Mouse (Mus musculus) heart, embryonic 11.5 days (tissue): ENCODE measurements around the gene Bahcc1. TPM values are rescaled to one million over a fixed set of nuclear protein-coding genes. Genes with fewer than 3 reads are reported as not detected.

Experiments used
- ATAC-seq: fragments of 200-750 bp; cut with Nextera tagmentation; replicated peaks from 2 replicates; pipeline ENCODE4 v1.8.0; 2017; ENCODE audit warnings: moderate library complexity; ENCODE audit not compliant: insufficient number of reproducible peaks, low FRiP score, low TSS enrichment
- H3K27ac ChIP-seq: fragments of 300-500 bp; sonication (generic); 2 replicates; pipeline ENCODE4 v1.5.1; 2014; ENCODE audit warnings: mild to moderate bottlenecking, low read depth, low read length
- H3K27me3 ChIP-seq: fragments of 300-500 bp; sonication (generic); 2 replicates; pipeline ENCODE4 v1.6.1; 2014; ENCODE audit warnings: mild to moderate bottlenecking, low read length, mixed read lengths; ENCODE audit not compliant: control insufficient read depth, insufficient read depth
- H3K36me3 ChIP-seq: fragments of 300-500 bp; sonication (generic); 2 replicates; pipeline ENCODE4 v1.6.1; 2014; ENCODE audit warnings: mild to moderate bottlenecking, low read length, moderate library complexity, mixed read lengths; ENCODE audit not compliant: control insufficient read depth, insufficient read depth
- H3K4me1 ChIP-seq: fragments of 300-500 bp; sonication (generic); 2 replicates; pipeline ENCODE4 v1.6.1; 2014; ENCODE audit warnings: low read length; ENCODE audit not compliant: control insufficient read depth, insufficient read depth
- H3K4me2 ChIP-seq: fragments of 300-500 bp; sonication (generic); 2 replicates; pipeline ENCODE4 v1.6.1; 2014; ENCODE audit warnings: mild to moderate bottlenecking, moderate library complexity
- H3K4me3 ChIP-seq: fragments of 300-500 bp; sonication (generic); 2 replicates; pipeline ENCODE4 v1.5.1; 2014; ENCODE audit warnings: low read depth, low read length
- H3K9ac ChIP-seq: fragments of 300-500 bp; sonication (generic); 2 replicates; pipeline ENCODE4 v1.6.1; 2014; ENCODE audit warnings: mild to moderate bottlenecking, low read depth, low read length, moderate library complexity
- H3K9me3 ChIP-seq: fragments of 300-500 bp; sonication (generic); replicated peaks from 2 replicates; pipeline ENCODE4 v1.6.1; 2016; ENCODE audit warnings: low read length; ENCODE audit not compliant: control insufficient read depth
- WGBS: fragments of 180-500 bp; shearing (Covaris S2); extraction: QIAGEN DNeasy Blood & Tissue Kit; methylation state at CpG from one replicate; pipeline ENCODE4 v1.1.7; 2014; ENCODE audit not compliant: insufficient replicate concordance; 5-methylcytosine and 5-hydroxymethylcytosine counted together
- polyA plus RNA-seq: library from polyadenylated mRNA; unstranded; fragments of >200 nt; fragmentation: Nextera tagmentation; extraction: Ambion mirVana; gene quantifications from 2 replicates; pipeline ENCODE4 v1.2.1, GENCODE M21; 2014

The Bahcc1 gene
- polyA plus RNA-seq, 1 experiment from 2014 or later = 9.1 TPM

- 77% methylated on average over 17 of the region's 17 CpGs for WGBS
- Histone ChIP-seq H3K27me3 (no peaks in the 10 kb centered on the region), H3K36me3 (no peaks in the 10 kb centered on the region), H3K9me3 (peaks cover 4% of the 10 kb centered on the region; the same call in 1 of the 2 replicates), H3K4me2 (peak overlapping the region; percentile 19), H3K4me3 (no peak overlapping the region), H3K4me1 (peaks cover 62% of the 10 kb centered on the region), H3K27ac (peak overlapping the region; percentile 79), H3K9ac (no peak overlapping the region)
- no peak for ATAC-seq
Observed at GRCm38 (mm10) chr11:120218176-120218856, 14.4 kb upstream of the Bahcc1 start.

GRCm38 (mm10) chr11:120218946-120219345, 13.8 kb upstream of the Bahcc1 start:
- no peak overlapping the region for H3K4me3 ChIP-seq

GRCm38 (mm10) chr11:120219916-120220522, 12.7 kb upstream of the Bahcc1 start:
- peak overlapping the region; percentile 79 for H3K27ac ChIP-seq
- no peaks in the 10 kb centered on the region for H3K9me3 ChIP-seq
- WGBS = 38% methylated on average over 9 of the region's 9 CpGs
- peaks cover 79% of the 10 kb centered on the region for H3K4me1 ChIP-seq
- no peaks in the 10 kb centered on the region for H3K36me3 ChIP-seq
- ATAC-seq = no peak
- H3K4me3 ChIP-seq = no peak overlapping the region
- H3K27me3 ChIP-seq = no peaks in the 10 kb centered on the region
- peak overlapping the region; percentile 46; the same call in 1 of the 2 replicates for H3K9ac ChIP-seq
- H3K4me2 ChIP-seq = peak overlapping the region; percentile 16; the same call in 1 of the 2 replicates

More at GRCm38 (mm10) chr11:120218946-120219345, 13.8 kb upstream of the Bahcc1 start:
- 40% methylated on average over 6 of the region's 6 CpGs for WGBS
- Histone ChIP-seq H3K27ac (peak overlapping the region; percentile 79), H3K9ac (0 out of 2 replicates have a peak overlapping the region, but pooled peaks have one; percentile 34), H3K36me3 (no peaks in the 10 kb centered on the region), H3K4me2 (peak overlapping the region; percentile 19), H3K9me3 (peaks cover under 1% of the 10 kb centered on the region; the same call in 1 of the 2 replicates), H3K27me3 (no peaks in the 10 kb centered on the region), H3K4me1 (peaks cover 68% of the 10 kb centered on the region)
- ATAC-seq = no peak

GRCm38 (mm10) chr11:120220963-120221827, 11.6 kb upstream of the Bahcc1 start:
- Histone ChIP-seq H3K36me3 (no peaks in the 10 kb centered on the region), H3K4me1 (peaks cover 80% of the 10 kb centered on the region), H3K4me2 (peak overlapping the region; percentile 29; the same call in 1 of the 2 replicates), H3K9me3 (no peaks in the 10 kb centered on the region), H3K27me3 (no peaks in the 10 kb centered on the region), H3K4me3 (no peak overlapping the region), H3K27ac (peak overlapping the region; percentile 79; the same call in 1 of the 2 replicates), H3K9ac (0 out of 2 replicates have a peak overlapping the region, but pooled peaks have one; percentile 46)
- no peak for ATAC-seq
- 43% methylated on average over 12 of the region's 12 CpGs for WGBS

- ATAC-seq = no peak
- Histone ChIP-seq H3K4me3 (no peak overlapping the region), H3K4me1 (peaks cover 80% of the 10 kb centered on the region), H3K4me2 (no peak overlapping the region), H3K36me3 (no peaks in the 10 kb centered on the region), H3K27ac (no peak overlapping the region; the same call in 1 of the 2 replicates), H3K9ac (no peak overlapping the region), H3K27me3 (no peaks in the 10 kb centered on the region), H3K9me3 (no peaks in the 10 kb centered on the region)
- WGBS = 72% methylated on average over 6 of the region's 6 CpGs
Observed at GRCm38 (mm10) chr11:120222425-120223104, 10.2 kb upstream of the Bahcc1 start.

DNA sequence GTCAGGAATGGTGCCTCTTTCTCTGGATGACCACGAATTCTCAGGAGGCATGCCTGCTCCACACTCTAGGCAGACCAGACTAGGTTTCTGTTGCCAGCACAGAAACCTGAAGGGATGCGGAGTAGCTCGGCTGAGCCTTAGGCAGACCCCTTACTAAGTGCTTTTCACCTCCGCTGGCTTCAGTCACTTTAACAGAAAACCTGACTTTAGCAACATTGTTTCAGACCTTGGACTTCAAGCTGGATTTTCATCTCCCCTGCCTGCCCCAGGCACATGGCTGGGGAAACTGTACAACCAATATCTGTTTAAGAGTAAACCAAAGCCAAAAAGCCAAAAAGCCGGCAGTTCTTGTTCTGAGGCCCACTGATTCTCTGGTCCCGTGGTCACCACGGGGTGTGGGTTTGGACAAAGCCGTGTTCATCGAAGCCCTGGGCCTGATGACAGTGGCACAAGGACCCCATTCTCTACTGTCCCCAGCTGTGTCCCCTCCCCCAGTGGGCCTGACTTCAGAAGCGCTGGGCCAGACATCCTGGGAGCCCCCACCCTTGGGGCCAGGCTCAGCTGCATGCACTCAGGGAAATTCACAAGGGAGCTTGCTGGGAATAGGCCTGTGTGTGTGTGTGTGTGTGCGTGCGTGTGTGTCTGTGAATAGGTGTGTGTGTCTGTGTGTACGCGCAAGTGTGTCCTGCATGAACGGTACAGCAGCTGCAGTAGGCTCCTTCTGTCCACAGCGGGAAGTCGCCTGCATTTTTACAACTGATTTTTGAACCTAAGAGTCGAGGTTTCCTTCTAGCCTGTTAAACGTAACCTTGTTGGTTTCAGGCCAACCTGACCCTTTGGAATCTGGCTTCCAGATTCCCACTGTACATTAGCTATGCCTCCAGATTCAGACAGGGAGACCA, 8.9 kb upstream of the Bahcc1 start:
- no peak for ATAC-seq
- no peak overlapping the region for H3K4me3 ChIP-seq
- peak overlapping the region; percentile 52 for H3K9ac ChIP-seq
- H3K36me3 ChIP-seq = no peaks in the 10 kb centered on the region
- H3K9me3 ChIP-seq = no peaks in the 10 kb centered on the region
- 54% methylated on average over 19 of the region's 19 CpGs for WGBS
- no peaks in the 10 kb centered on the region for H3K27me3 ChIP-seq
- H3K4me1 ChIP-seq = peaks cover 81% of the 10 kb centered on the region
- H3K4me2 ChIP-seq = no peak overlapping the region; the same call in none of the 2 replicates
- H3K27ac ChIP-seq = peak overlapping the region; percentile 31; the same call in 1 of the 2 replicates

- peak overlapping the region; percentile 31; the same call in 1 of the 2 replicates for H3K27ac ChIP-seq
- ATAC-seq = no peak
- WGBS = 29% methylated on average over 11 of the region's 11 CpGs
Observed at GRCm38 (mm10) chr11:120224488-120225255, 8.1 kb upstream of the Bahcc1 start.

More at GRCm38 (mm10) chr11:120224488-120225255, 8.1 kb upstream of the Bahcc1 start:
- peak overlapping the region; percentile 30 for H3K4me3 ChIP-seq
- H3K27me3 ChIP-seq = no peaks in the 10 kb centered on the region
- peak overlapping the region; percentile 78 for H3K9ac ChIP-seq
- H3K4me2 ChIP-seq = peak overlapping the region; percentile 67
- no peaks in the 10 kb centered on the region for H3K36me3 ChIP-seq
- H3K4me1 ChIP-seq = peaks cover 82% of the 10 kb centered on the region
- no peaks in the 10 kb centered on the region for H3K9me3 ChIP-seq
